22 mouse cellular contexts compared by ENCODE assay signal in genomic region chr17:26671268-26671667, GRCm38 (mm10). TPM values are rescaled to one million over a fixed set of nuclear protein-coding genes. Genes with fewer than 3 reads are reported as not detected.
A peak's percentile ranks its signal among the peaks of the same experiment; 100 is the strongest.
DNase-seq lines count a peak whose midpoint lies in the region; TF ChIP-seq lines count a peak whose summit lies in the region.
"Had no signal": no experiment of that assay in that cellular context is flagged by ENCODE, and none has a peak within 500 bp of the region (broad histone marks: within the 10 kb centered on the region; RNA-seq: fewer than 3 reads in every experiment).

No protein-coding gene starts in this region.

- no peak for TF ChIP-seq POLR2A in cortical plate, adult 2 months (IDR thresholded peaks at IDR 0.05; ENCODE audit: extremely low read depth, insufficient read depth, low read length)

- no peak overlapping the region for H3K4me3 ChIP-seq in gastrocnemius, adult 2 months
- H3K4me3 ChIP-seq in cortical plate, adult 2 months (ENCODE audit: insufficient read depth, low read length) = no peak overlapping the region
- H3K4me3 ChIP-seq: embryonic facial prominence, embryonic 12.5 days; embryonic facial prominence, embryonic 15.5 days; erythroblast, embryonic 14.5 days; forebrain, embryonic 10.5 days; forebrain, embryonic 12.5 days had no signal

- no peak for DNase-seq in gastrocnemius, adult 2 months
- DNase-seq in gastrocnemius, postnatal 25 days = no peak
- peak; percentile 60 for DNase-seq in layer of hippocampus, adult 9-11 months
- no peak for DNase-seq in layer of hippocampus, adult 8-10 months (ENCODE audit: low spot score in 2 of 2)
- DNase-seq in brain, adult 2 months (ENCODE audit: low read depth, low spot score) = peak; percentile 63
- no peak for DNase-seq in heart, postnatal 10 days
- no peak for DNase-seq in heart, adult 18-20 months
- DNase-seq: adrenal gland, adult 2 months; adrenal gland, postnatal 10 days; adrenal gland, postnatal 25 days; cerebellum, adult 11-12 months; cerebellum, adult 2 months; cerebellum, adult 9-10 months; cerebellum, postnatal 10 days; cerebellum, postnatal 25 days; embryo, embryonic 11 days had no signal

- H3K4me1 ChIP-seq in cortical plate, adult 2 months (ENCODE audit: control insufficient read depth, insufficient read depth, low read length) = no peaks in the 10 kb centered on the region; the same call in 1 of the 2 replicates
- H3K4me1 ChIP-seq: embryonic facial prominence, embryonic 12.5 days had no signal

- TF ChIP-seq CTCF in gastrocnemius, adult 2 months (IDR thresholded peaks at IDR 0.05) = no peak
- no peak for TF ChIP-seq CTCF in cortical plate, adult 2 months (IDR thresholded peaks at IDR 0.05; ENCODE audit: extremely low read depth, insufficient read depth, low read length)

- intact Hi-C loops in gastrocnemius, adult 2 months (cut with DNase I) = no loop called here
- intact Hi-C loops in heart, postnatal 10 days (cut with DNase I) = no loop called here

- peak overlapping the region; percentile 79 for H3K27ac ChIP-seq in gastrocnemius, adult 2 months
- peak overlapping the region; percentile 93 for H3K27ac ChIP-seq in cortical plate, adult 2 months (ENCODE audit: insufficient read depth, low read length)
- H3K27ac ChIP-seq: embryonic facial prominence, embryonic 12.5 days; embryonic facial prominence, embryonic 15.5 days; forebrain, embryonic 10.5 days; forebrain, embryonic 12.5 days had no signal

RNA-seq across cellular contexts. Expression of gene Atp6v0e, which starts 8.2 kb away (rescaled TPM):
- total RNA-seq in gastrocnemius, adult 2 months (2021) = 10 to 100 TPM; 28.7 to 31.2 TPM
- 10 to 100 TPM; 29.7 to 43.1 TPM for total RNA-seq in gastrocnemius, postnatal 25 days (2021)
- 10 to 100 TPM; 44.0 to 60.6 (median 49.1) TPM for total RNA-seq in layer of hippocampus, adult 8-10 months (2022)
- 86.4 and 87.2 TPM in 2 replicates for polyA plus RNA-seq in cortical plate, adult 2 months (2012; rRNA removed)
- 10 to 100 TPM; 87.1 to 87.8 TPM for total RNA-seq in heart, postnatal 10 days (2021)
- 10 to 100 TPM; 62.8 to 68.0 TPM for total RNA-seq in heart, adult 18-20 months (2021)

RNA-seq across cellular contexts. Expression of gene Crebrf, which starts 44.2 kb away (rescaled TPM):
- 10 to 100 TPM; 39.6 to 40.2 TPM for total RNA-seq in gastrocnemius, adult 2 months (2021)
- total RNA-seq in gastrocnemius, postnatal 25 days (2021) = 10 to 100 TPM; 21.7 to 24.0 TPM
- 100 to 1,000 TPM; 123 to 175 (median 152) TPM for total RNA-seq in layer of hippocampus, adult 8-10 months (2022)
- polyA plus RNA-seq in cortical plate, adult 2 months (2012; rRNA removed) = 17.4 and 19.2 TPM in 2 replicates
- 10 to 100 TPM; 31.8 to 36.0 TPM for total RNA-seq in heart, postnatal 10 days (2021)
- 10 to 100 TPM; 64.6 to 75.1 TPM for total RNA-seq in heart, adult 18-20 months (2021)

Comparison
In these comparisons a context has a peak if more than half of its experiments do, and no peak if none do; other contexts are left out.
1. DNase-seq: peak in layer of hippocampus, adult 9-11 months (single experiment) and brain, adult 2 months (single experiment); none in gastrocnemius, adult 2 months (single experiment), gastrocnemius, postnatal 25 days (single experiment), layer of hippocampus, adult 8-10 months (0 of 2), heart, postnatal 10 days (0 of 2) and heart, adult 18-20 months (0 of 2).